Mouse (Mus musculus) ES-Bruce4 (cell line): ENCODE results near the gene Slamf7. TPM values are rescaled to one million over a fixed set of nuclear protein-coding genes. Genes with fewer than 3 reads are reported as not detected.

ENCODE experiments used
- H3K27ac ChIP-seq: 2 replicates; pipeline ENCODE4 v1.5.1; 2012; ENCODE audit warnings: low read length, inconsistent platforms; ENCODE audit not compliant: insufficient read depth
- H3K27me3 ChIP-seq: 2 replicates; pipeline ENCODE4 v1.6.1; 2012; ENCODE audit warnings: mild to moderate bottlenecking, low read length, inconsistent platforms; ENCODE audit not compliant: control insufficient read depth, poor library complexity, insufficient read depth, severe bottlenecking
- H3K36me3 ChIP-seq: 2 replicates; pipeline ENCODE4 v1.6.1; 2012; ENCODE audit warnings: inconsistent platforms, mild to moderate bottlenecking, low read length, moderate library complexity; ENCODE audit not compliant: control insufficient read depth, poor library complexity, insufficient read depth, severe bottlenecking
- H3K4me1 ChIP-seq: one replicate; pipeline ENCODE4 v1.8.1; 2011; ENCODE audit warnings: low read length; ENCODE audit not compliant: control insufficient read depth, insufficient read depth
- H3K4me3 ChIP-seq: 2 replicates; pipeline ENCODE4 v1.5.1; 2011; ENCODE audit warnings: low read depth, mild to moderate bottlenecking, low read length
- H3K9ac ChIP-seq: 2 replicates; pipeline ENCODE4 v1.6.1; 2012; ENCODE audit warnings: low read depth, mild to moderate bottlenecking, inconsistent platforms; ENCODE audit not compliant: poor library complexity, severe bottlenecking
- H3K9me3 ChIP-seq: replicated peaks from 2 replicates; pipeline ENCODE4 v1.6.1; 2012; ENCODE audit warnings: mild to moderate bottlenecking, low read length, inconsistent platforms; ENCODE audit not compliant: control insufficient read depth, poor library complexity, insufficient read depth, severe bottlenecking
- CTCF ChIP-seq: IDR thresholded peaks from one replicate; pipeline ENCODE4 v1.8.1; 2011; ENCODE audit warnings: low read depth, low read length
- EP300 ChIP-seq: IDR thresholded peaks from 2 replicates; pipeline ENCODE4 v1.6.1; 2011; ENCODE audit warnings: low read depth, low read length; ENCODE audit not compliant: insufficient read depth
- POLR2A ChIP-seq: IDR thresholded peaks from one replicate; pipeline ENCODE4 v1.8.1; 2011; ENCODE audit warnings: low read length; ENCODE audit not compliant: insufficient read depth
- polyA plus RNA-seq: library from polyadenylated mRNA; stranded (reverse); fragments of >200 nt; gene quantifications from 2 replicates; pipeline ENCODE4 v1.2.4, GENCODE M21; 2011; ENCODE audit warnings: low read depth; ENCODE audit not compliant: missing spikeins, insufficient read depth, insufficient read length

Slamf7 gene
- polyA plus RNA-seq, 1 experiment: not detected

DNA sequence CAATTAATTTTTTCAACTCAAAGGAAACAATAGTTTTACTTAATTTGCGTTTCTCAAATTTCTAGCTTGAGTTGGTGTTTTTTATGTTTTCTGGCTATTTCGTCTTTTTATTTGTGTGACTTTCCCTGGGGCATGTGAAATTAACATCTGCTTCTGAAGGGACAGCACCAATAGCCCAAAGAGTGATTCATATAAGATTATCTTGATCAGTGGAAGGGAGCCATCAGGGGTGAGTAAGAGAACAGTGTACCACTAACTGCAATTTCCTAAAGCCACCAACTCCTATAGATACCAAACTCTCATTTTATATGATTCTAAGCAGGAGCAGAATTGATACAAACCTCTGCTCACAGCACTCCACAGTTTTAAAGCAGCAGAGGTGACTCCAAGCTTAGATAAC is 10.9 kb upstream of the Slamf7 start:
- Histone ChIP-seq H3K9me3 (peaks cover 3% of the 10 kb centered on the region; the same call in 1 of the 2 replicates), H3K27me3 (no peaks in the 10 kb centered on the region), H3K4me1 (no peaks in the 10 kb centered on the region), H3K27ac (no peak overlapping the region), H3K4me3 (no peak overlapping the region), H3K36me3 (no peaks in the 10 kb centered on the region), H3K9ac (no peak overlapping the region)
- TF ChIP-seq CTCF (no peak), EP300 (no peak), POLR2A (no peak)

DNA sequence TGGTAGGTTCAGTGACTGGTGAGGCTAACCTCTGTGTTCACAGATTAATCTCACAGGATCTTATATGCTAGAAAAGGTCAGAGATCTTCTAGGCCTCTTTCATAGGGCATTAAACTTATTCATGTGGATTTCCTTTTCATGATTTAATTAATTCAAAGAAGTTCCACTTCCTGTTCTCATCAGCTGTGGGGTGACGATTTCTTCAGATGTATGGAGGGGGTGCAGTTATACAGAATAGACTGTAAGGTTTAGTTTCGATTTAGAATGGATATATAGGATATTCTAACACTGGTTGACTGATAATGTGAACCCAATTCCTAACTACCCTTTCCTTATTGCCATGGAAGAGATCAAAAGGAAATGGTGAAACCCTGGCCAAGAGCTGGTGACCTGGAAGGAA is 8.6 kb upstream of the Slamf7 start:
- H3K9ac ChIP-seq: no peak overlapping the region
- TF ChIP-seq POLR2A: no peak

DNA sequence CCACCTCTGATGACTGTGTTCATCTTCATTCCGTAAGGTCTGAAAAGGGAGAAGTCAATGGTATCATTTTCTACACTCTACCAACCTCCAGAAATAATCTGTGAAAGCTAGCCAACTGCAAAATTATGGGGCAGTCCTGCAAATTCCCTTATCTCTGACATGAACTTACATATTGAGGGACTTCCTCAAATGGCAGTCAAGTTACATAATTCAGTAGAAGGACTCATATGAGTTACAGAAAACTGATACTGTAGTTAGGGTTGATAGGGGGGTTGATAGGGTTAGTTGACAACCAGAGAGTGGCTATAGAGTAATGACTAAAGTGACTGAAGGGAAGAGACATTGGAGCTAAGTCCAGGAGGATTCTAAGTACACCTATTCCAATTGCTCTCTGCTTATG is 7.6 kb upstream of the Slamf7 start:
- no peaks in the 10 kb centered on the region for H3K4me1 ChIP-seq
- no peaks in the 10 kb centered on the region for H3K9me3 ChIP-seq
- no peaks in the 10 kb centered on the region; the same call in 1 of the 2 replicates for H3K27me3 ChIP-seq
- H3K4me3 ChIP-seq: no peak overlapping the region
- TF ChIP-seq EP300: no peak
- no peak for TF ChIP-seq POLR2A
- no peak for TF ChIP-seq CTCF
- H3K36me3 ChIP-seq: no peaks in the 10 kb centered on the region
- no peak overlapping the region for H3K9ac ChIP-seq
- no peak overlapping the region for H3K27ac ChIP-seq

More for the DNA sequence above, 8.6 kb upstream of the Slamf7 start:
- Histone ChIP-seq H3K4me3 (no peak overlapping the region), H3K27ac (no peak overlapping the region), H3K9me3 (no peaks in the 10 kb centered on the region), H3K36me3 (no peaks in the 10 kb centered on the region), H3K4me1 (no peaks in the 10 kb centered on the region), H3K27me3 (no peaks in the 10 kb centered on the region)

DNA sequence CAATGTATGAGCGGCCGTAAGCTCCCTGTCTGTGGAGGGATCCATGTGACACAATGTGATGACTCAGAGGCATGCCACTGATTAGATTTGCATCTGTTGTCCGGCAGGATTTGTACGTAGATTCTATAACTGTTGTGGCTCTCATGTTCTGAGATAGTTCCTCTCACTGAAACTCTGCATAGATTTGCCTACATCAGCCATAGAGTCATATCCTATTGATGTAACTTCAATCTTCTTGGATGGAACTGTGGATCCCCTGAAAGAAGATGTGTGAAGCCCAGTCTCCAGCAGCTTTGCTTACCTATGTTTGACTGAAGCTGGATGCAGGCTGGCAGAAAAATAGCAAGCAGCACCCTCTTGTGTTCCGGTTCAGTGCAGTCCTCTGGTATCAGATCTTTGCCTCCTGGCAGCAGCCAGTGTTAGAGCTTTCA is 5.7 kb upstream of the Slamf7 start:
- Histone ChIP-seq H3K9ac (no peak overlapping the region), H3K36me3 (no peaks in the 10 kb centered on the region), H3K27ac (no peak overlapping the region), H3K27me3 (no peaks in the 10 kb centered on the region; the same call in 1 of the 2 replicates), H3K9me3 (no peaks in the 10 kb centered on the region), H3K4me1 (no peaks in the 10 kb centered on the region), H3K4me3 (no peak overlapping the region)
- TF ChIP-seq CTCF: no peak
- TF ChIP-seq POLR2A: no peak
- no peak for TF ChIP-seq EP300

DNA sequence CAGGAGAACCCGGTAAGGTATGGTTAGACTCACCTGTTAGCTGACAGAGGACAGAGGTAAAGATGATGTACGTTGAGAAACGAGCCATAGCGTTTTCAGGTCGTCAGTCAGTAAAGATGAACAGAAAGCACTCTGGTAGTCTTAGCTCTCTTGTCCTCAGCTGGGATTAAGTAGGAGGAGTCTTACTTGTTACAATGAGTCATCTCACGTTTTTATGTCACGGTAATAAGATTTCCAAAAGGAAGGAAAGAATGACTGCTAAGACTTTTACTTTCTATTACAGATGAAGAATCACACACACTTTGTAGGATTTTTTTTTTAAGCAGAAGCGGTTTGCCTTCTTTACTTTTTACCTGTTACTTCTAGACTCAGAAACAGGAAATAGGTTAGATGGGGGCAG is 4.0 kb downstream of the Slamf7 start:
- Histone ChIP-seq H3K4me1 (no peaks in the 10 kb centered on the region), H3K36me3 (no peaks in the 10 kb centered on the region), H3K9me3 (no peaks in the 10 kb centered on the region), H3K4me3 (no peak overlapping the region), H3K9ac (no peak overlapping the region), H3K27me3 (no peaks in the 10 kb centered on the region), H3K27ac (no peak overlapping the region)
- TF ChIP-seq CTCF (no peak), POLR2A (no peak)

DNA sequence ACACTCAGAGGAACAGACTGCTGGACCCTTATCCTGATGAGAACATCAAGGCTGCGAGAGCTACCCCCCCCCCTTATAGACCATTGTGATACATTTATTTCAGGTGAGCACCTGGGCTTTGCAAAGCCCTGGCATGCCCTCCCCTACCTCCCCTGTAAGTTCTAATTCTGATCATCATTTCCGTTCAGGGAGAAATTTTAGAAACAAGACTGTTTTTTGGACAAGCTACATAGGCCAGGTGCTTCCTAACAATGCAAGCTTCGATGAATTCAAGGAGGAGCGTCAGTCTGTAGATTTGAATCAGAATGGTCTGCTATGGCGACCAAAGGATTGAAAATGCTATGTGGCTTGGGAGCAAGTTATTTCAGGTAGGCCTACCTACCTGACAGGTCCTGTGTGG is 5.1 kb downstream of the Slamf7 start:
- H3K27me3 ChIP-seq: no peaks in the 10 kb centered on the region
- no peaks in the 10 kb centered on the region for H3K4me1 ChIP-seq
- no peak overlapping the region for H3K4me3 ChIP-seq
- TF ChIP-seq EP300: no peak
- no peak for TF ChIP-seq POLR2A
- TF ChIP-seq CTCF: no peak
- H3K9me3 ChIP-seq: no peaks in the 10 kb centered on the region
- no peak overlapping the region for H3K9ac ChIP-seq
- H3K27ac ChIP-seq: no peak overlapping the region
- H3K36me3 ChIP-seq: no peaks in the 10 kb centered on the region
